Mouse (Mus musculus) testis, adult 2 months (tissue): ENCODE measurements at regions not wholly inside any gene's neighbourhood (a gene's known extent, or its start where the extent isn't known, plus 50 kb on each side); places are given as distances from the start of the nearest gene placed in this dataset.

Source experiments
- CTCF ChIP-seq: fragments of 200-500 bp; IDR thresholded peaks from 2 replicates; pipeline ENCODE4 v1.5.1; 2012; ENCODE audit warnings: low read depth, mild to moderate bottlenecking, inconsistent platforms, low read length, moderate library complexity; ENCODE audit not compliant: control insufficient read depth, insufficient read depth, insufficient replicate concordance
- POLR2A ChIP-seq: fragments of 200-500 bp; IDR thresholded peaks from 2 replicates; pipeline ENCODE4 v1.6.1; 2012; ENCODE audit warnings: low read depth, mild to moderate bottlenecking, inconsistent platforms, low read length, moderate library complexity; ENCODE audit not compliant: control insufficient read depth

DNA sequence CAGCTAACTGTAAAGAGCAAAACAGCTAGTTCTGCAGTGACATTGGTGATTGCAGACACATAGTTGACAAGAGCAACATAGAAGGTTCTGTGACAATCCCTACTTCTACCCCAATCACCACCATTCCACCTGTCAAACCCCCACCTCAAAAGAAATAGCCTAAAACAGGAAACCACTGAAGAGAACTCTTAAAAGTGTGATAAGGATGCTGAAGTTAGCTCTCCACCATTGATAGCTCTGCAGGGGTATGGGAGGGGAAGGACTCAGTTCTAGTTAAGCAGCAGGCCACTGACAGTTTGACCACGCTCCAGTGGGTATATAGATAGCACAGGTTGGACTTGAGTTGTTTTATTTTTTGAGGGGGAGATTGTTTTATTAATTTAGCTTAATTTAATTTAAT is 98.7 kb upstream of the Tbl1xr1 start:
- TF ChIP-seq CTCF, result no peak
- TF ChIP-seq POLR2A, result no peak
